Mouse (Mus musculus) thymus, adult 2 months (tissue): ENCODE measurements around the gene Zgrf1.

Source experiments
- CTCF ChIP-seq: fragments of 200-500 bp; IDR thresholded peaks from 2 replicates; pipeline ENCODE4 v1.5.1; 2012; ENCODE audit warnings: mild to moderate bottlenecking, control low read depth, low read length, moderate library complexity, borderline replicate concordance; ENCODE audit not compliant: control insufficient read depth, poor library complexity, insufficient read depth; ENCODE audit errors: extremely low read depth
- POLR2A ChIP-seq: fragments of 200-500 bp; IDR thresholded peaks from 2 replicates; pipeline ENCODE4 v1.6.1; 2012; ENCODE audit warnings: mild to moderate bottlenecking, low read length, control low read depth, moderate library complexity; ENCODE audit not compliant: control insufficient read depth, poor library complexity, insufficient read depth; ENCODE audit errors: extremely low read depth

GRCm38 (mm10) chr3:127634101-127634983 is 81.1 kb downstream of the Zgrf1 start:
- peak; percentile 99 for TF ChIP-seq CTCF
- no peak for TF ChIP-seq POLR2A
